Mouse (Mus musculus): ENCODE data around the gene Cct8.

The Cct8 gene

DNA sequence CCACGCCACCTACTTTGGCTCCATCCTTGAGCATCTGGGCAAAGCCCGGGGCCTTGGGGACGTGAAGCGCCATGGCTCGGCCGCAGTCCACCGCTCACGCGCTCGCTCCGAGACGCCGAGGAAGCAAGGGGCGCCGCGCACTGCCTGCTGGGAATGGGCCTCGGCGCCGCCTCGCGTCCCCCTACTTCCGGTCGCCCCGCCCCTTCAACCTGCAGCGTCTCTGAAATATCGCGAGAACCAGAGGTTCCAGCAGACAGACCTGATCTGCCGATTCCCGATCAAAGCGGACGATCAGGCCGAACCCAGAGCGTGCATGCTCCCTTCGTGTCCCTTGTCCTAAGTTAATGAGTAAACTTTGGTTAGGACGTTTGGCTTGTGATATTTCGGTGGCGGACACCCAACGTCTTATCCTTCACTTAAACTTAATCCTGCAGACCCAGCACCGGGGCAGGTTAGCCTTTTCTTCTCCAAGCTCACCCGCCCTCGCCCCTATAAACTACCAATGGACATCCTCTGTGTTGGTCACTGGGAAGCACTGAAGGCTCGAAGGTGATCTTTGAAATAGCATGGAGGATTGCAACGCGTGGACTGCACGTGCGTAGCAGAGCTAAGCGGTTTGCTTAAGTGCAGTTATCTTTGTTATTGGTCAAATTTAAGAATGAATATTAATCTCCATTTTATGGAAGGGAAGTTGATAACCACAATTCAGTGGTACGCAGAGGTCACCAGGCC is at the start of gene Cct8:
TSS of gene Cct8 (minus strand) at position 158 of the 732 bp plus-strand sequence.
- ChIA-PET POLR2A (interaction anchor here in 3 of 4 experiments (0.5 to 4.2 kb wide), 25 partner anchors 9 to 255 kb away, joined by 3 to 16 read pairs (median 4); partner anchors contain the start of genes Rwdd2b (in 2 of the 3), Bach1 (in 1 of the 3) and Usp16 (in 1 of the 3)), CTCF (interaction anchor here in 1 of 4 experiments (0.6 kb wide), 1 partner anchor 39 kb away, joined by 8 read pairs; no protein-coding TSS in a partner anchor)

DNA sequence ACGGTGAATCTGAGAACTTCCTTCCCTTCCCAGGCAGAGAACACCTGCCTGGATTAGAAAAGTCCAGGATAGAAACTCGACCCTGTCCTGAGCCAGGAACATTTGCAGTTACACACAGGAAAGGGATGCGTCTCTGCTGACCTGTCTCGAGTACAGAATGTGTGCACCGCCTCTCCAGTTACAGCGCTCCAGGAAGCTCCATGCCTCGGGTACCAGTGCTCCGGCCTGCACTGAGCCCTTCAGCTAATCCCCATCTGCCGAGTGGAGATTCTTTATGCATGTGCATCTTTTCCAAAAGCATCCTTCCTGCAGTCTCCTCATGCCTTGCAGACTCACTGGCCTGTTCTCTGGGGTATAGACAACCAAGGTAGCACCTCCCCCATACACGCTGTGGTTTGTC is 33.1 kb upstream of the Cct8 start:
- ChIA-PET CTCF (no interaction called here), POLR2A (interaction anchor here in 1 of 4 experiments (0.7 kb wide), 1 partner anchor 170 kb away, joined by 3 read pairs; the partner anchor contains the start of gene Bach1)

DNA sequence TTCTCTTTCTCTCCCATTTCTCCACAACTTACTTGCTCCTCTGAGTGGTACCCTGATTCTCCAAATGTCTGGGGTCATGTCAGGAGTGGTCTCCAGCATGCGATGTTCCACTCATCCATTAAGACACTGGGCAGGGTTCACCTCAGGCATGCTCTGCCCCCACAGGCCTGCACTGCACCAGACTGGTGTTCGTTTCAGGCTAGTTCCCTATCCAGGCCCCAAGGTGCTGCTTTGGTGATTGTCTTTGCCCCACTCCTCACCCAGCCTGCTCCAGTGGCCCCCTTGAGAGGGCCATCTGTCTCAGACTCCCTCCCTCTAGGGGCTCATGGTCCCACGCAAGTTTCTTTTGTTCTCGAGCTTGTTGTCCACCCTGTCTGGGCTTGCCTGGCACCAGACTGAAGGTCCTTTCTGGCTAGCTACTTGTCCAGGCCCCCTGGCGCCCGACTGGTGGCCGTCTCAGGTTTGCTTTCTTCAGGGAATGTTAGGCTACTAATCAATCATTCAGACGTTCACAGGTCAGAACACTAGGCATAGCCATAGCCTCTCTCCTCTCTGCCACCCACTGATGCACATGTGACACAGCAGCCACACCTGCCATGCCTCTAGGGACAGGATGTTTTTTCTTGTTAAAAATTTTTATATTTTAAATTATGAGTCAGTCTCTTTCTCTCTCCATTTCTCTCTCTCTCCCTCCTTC is 32.0 kb upstream of the Cct8 start:
- ChIA-PET POLR2A (interaction anchor here in 1 of 4 experiments (0.5 kb wide), 1 partner anchor 146 kb away, joined by 5 read pairs; no protein-coding TSS in a partner anchor), CTCF (no interaction called here)

DNA sequence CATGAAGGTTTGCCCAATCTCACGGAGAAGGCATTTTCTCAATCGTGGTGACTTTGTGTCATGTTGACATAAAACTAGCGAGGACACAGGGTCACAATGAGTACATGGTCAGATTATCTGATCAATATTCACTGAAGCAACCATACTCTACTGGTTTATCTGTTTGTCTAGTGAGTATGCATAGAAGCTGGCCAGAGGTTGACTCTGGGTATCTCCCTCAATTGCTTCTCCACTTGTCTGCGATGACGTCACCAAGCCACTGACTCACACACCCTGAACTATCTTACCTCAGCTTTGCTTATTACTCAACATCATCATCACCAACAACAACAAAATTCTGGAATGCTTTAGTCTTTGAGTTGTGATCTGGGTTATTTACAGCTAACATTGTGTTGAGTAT is 28.6 kb upstream of the Cct8 start:
- ChIA-PET CTCF (no interaction called here), POLR2A (no interaction called here)

DNA sequence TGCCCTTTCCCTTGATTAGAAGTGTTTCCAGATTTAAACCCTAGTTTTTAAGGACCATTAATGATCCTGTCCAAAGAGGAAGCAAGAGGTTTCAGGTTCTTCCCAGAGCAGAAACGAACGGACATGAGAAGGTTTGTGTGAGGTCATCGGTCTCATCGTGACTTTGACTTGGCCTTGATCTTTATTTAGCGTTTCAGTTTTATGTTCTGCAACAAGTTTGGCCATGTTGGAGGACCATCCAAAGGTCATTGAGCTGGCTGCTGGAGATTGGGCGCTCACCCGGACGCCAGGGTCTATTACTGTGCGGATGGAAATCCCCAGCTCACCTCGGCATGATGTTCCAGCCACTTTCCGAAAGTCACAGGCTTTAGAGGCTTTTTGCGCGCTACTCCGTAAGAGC is 16.7 kb upstream of the Cct8 start:
- ChIA-PET CTCF (interaction anchor here in 1 of 4 experiments (0.7 kb wide), 1 partner anchor 222 kb away, joined by 4 read pairs; no protein-coding TSS in a partner anchor), POLR2A (interaction anchor here in 2 of 4 experiments (1.1 to 1.5 kb wide), 2 partner anchors 16 to 241 kb away, joined by 3 to 4 read pairs; partner anchors contain the start of gene Cct8 (in 1 of the 2))

DNA sequence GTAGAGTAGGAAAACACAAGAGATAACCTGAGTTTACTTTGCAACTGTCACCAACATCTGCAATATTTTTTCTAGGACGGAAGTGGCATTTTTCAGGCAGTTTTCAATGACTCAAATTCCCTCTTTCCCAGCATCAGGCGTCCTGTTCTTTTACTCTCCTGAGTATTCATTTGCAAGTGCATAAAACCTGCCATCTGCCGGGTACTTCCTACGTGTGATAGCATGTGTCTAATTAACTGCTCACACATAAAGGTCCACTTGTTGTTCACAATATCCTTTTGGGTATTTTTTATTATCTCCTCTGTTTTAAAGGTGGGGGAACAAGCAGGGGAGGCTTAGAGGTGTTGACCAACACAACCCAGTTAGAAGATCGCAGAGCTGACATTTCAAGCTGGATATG is 16.0 kb upstream of the Cct8 start:
- ChIA-PET CTCF (no interaction called here), POLR2A (interaction anchor here in 1 of 4 experiments (1.5 kb wide), 1 partner anchor 16 kb away, joined by 4 read pairs; the partner anchor contains the start of gene Cct8)

DNA sequence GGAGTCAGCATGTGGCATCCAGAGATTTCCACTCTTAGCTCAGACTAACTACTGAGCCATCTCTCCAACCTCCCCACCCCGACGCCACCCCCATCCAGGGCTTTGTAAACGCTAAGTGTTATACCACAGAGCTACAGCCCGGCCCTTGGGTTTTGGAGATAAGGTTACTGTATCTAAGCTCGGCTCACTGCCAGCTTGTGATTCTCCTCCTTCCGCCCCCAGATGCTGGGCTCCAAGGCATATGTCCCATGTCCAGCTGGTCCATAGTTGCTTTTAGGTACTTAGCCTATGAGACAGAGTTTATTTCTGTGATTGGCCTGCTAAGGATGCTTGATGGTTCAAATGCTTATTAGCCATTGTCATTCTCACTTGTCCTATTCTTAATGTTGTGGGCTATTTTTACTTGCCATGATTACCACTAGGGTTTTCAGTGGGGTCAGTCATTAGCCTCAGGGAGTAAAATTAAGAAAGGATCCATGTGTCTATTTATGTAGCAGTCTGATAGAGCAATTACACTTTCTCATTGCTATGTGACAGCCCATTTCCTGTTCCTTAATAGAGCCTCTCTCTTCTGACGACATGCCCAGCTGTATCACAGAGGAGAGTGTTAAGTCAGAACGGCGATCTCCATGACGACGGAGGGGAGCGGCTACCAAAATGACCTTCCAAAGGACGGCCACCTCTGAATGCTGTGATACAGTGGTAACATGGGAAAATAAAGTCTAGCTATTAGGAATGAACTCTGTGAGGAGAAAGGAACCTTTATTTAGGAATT is 5.8 kb upstream of the Cct8 start:
- ChIA-PET CTCF (interaction anchor here in 3 of 4 experiments (0.5 to 2.0 kb wide), 6 partner anchors 18 to 111 kb away, joined by 3 to 8 read pairs (median 4); no protein-coding TSS in a partner anchor), POLR2A (interaction anchor here in 2 of 4 experiments (0.5 to 1.8 kb wide), 10 partner anchors 11 to 198 kb away, joined by 3 to 6 read pairs (median 4); partner anchors contain the start of gene Rwdd2b (in 1 of the 2))

DNA sequence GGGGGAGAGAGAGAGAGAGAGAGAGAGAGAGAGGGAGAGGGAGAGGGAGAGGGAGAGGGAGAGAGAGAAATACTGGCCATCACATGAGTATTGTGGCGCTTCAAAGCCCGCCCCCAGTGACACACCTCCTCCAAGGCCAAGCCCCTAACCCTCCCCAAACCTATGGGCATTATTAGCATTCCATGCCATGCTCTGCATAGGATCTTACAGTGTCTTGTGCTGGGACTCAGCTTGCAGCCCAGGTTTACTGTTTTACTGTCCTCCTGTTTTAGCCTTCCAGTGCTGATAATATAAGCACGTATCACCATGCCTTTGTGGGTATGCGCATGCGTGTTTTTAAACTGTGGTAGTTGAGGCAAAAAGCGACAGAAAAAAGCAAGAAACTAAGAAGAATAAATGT is 3.9 kb upstream of the Cct8 start:
- ChIA-PET POLR2A (interaction anchor here in 3 of 4 experiments (0.6 to 1.0 kb wide), 5 partner anchors 36 to 316 kb away, joined by 3 to 4 read pairs (median 4); partner anchors contain the start of gene Bach1 (in 1 of the 3)), CTCF (interaction anchor here in 1 of 4 experiments (0.6 kb wide), 1 partner anchor 81 kb away, joined by 4 read pairs; no protein-coding TSS in a partner anchor)

DNA sequence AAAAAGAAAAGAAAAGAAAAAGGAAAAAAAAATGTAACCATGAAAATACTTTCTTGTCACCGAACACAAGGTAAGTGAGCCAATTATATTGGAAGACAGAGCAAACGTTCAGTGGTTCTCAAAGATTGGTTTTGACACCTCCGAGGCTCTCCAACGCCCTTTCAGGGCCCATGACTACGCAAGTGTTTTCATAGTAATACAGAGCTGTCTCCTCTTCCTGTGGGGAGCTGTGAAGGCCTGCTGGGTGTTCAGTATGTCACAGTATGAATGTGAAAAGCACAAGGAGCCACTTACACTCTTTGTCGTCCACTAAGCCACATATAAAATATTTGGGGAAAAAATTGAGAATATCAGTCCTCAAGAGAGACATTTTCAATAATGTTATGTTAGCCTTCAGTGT is 1.5 kb upstream of the Cct8 start:
- ChIA-PET CTCF (no interaction called here), POLR2A (interaction anchor here in 2 of 4 experiments (1.3 to 4.2 kb wide), 3 partner anchors 42 to 202 kb away, joined by 4 to 16 read pairs (median 16); partner anchors contain the start of genes Bach1 (in 1 of the 2), Rwdd2b (in 1 of the 2) and Usp16 (in 1 of the 2))

DNA sequence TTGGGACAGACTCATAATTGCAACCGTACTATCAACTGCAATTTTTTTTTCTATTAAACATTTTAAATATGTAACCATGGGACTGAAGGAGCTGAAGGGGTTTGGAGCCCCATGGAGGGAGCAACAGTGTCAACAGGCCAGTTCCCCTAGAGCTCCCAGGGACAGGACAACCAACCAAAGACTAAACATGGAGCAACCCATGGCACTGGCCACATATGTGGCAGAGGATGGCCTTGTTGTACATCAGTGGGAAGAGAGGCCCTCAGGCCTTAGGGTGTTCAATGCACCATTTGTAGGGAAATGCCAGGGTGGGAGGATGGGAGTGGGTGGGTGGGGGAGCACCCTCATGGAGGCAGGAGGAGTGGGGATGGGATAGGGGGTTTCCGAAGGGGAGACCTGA is 1.1 kb upstream of the Cct8 start:
- ChIA-PET CTCF (no interaction called here), POLR2A (interaction anchor here in 3 of 4 experiments (0.5 to 4.2 kb wide), 10 partner anchors 12 to 242 kb away, joined by 3 to 16 read pairs (median 4); partner anchors contain the start of genes Rwdd2b (in 2 of the 3), Bach1 (in 1 of the 3) and Usp16 (in 1 of the 3))

DNA sequence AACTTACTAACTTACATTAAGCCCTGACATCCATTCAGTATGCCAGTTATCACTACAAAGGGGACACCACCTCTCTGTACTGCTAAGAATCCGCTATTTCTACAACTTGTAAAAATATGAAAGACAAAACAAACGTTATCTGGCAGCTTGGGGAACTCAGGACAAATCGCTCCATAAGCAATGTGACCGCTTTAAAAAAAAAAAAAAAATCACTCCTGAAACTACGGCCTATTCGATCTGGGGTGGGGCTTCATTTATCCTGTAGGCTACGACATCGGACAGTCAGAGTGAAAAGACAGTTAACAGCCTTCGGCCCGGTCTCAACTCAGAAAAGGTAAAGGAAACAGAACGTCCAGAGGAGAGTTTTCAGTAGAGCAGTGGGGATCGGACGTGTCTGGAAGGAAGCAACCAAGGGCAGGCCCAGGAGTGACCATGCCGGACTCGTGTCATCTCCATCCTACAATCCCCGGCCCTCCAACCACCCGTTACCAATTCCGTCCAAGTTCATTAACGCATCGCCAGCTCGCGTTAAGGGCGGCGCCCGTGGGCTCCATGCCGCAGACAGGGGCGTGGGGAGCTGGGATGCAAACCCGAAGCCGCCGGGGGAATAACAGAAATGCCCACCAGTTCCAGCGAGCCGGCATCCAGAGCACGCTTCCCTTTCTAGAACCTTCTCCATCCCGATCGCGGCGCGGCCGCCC is 568 bp downstream of the Cct8 start:
- CTCF ChIA-PET: no interaction called here
- POLR2A ChIA-PET: interaction anchor here in 3 of 4 experiments (0.6 to 4.2 kb wide), 28 partner anchors 8 to 243 kb away, joined by 3 to 23 read pairs (median 5); partner anchors contain the start of genes Rwdd2b (in 2 of the 3), Bach1 (in 1 of the 3) and Usp16 (in 1 of the 3)

DNA sequence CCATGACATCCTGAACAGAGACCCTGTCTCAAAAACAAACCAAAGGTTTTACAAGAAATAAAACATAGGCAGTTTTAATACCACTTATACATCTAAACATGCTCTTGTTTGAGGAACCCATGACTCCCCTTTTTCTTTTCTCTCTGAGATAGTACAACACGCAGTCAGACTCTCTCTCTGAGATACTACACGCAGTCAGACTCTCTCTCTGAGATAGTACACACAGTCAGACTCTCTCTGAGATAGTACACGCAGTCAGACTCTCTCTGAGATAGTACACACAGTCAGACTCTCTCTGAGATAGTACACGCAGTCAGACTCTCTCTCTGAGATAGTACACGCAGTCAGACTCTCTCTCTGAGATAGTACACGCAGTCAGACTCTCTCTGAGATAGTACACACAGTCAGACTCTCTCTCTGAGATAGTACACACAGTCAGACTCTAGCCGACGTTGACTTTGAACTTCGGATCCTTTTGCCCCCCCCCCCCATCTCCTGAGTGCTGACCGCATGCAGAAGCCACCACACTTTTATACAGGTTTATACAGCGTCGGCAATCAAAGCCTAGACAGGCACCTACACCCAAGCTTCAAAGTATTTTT is 3.4 kb downstream of the Cct8 start:
- POLR2A ChIA-PET: interaction anchor here in 3 of 4 experiments (0.6 to 3.6 kb wide), 9 partner anchors 8 to 206 kb away, joined by 3 to 23 read pairs (median 5); partner anchors contain the start of gene Bach1 (in 1 of the 3)
- CTCF ChIA-PET: interaction anchor here in 1 of 4 experiments (0.6 kb wide), 1 partner anchor 61 kb away, joined by 4 read pairs; no protein-coding TSS in a partner anchor

DNA sequence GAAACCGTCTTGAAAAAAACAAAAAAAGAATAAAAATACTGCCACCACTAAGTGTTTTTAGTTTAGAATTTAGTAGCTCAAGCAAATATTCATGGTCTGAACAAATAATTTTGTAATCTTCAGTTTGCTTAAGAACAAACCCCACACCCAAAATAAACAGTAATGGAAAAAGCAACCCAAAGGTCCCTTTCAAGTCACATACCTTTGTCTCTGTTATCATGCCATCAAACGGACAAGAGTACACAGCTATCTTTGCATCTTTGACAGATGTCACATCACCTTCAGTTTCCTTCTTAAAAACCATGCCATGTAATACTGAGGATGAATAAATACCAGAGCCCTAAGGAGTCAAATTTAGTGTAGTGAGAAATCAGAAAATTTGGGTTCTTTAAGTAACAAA is 7.1 kb downstream of the Cct8 start:
- POLR2A ChIA-PET: interaction anchor here (0.6 to 3.4 kb wide), 14 partner anchors 8 to 215 kb away, joined by 3 to 22 read pairs (median 4); partner anchors contain the start of gene Rwdd2b (in 2 of the 4)
- CTCF ChIA-PET: no interaction called here

DNA sequence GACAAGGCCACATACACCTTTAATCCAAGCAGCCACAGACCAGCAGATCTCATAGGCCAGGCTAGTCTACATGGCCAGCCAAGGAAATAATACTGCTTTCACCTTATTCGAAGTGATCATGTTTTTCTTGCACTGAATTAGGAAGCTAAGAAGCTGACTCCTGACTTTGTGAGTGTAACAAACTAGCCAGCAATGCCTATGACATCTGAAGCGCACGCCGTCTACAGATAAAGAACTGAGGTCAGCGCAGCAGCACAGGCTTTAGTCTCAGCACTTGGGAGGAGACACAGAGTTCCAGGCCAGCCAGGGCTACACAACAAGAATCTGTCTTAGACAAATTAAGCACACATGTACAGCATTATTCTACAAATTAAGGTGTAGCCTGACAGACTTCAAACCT is 8.9 kb downstream of the Cct8 start:
- CTCF ChIA-PET: interaction anchor here in 1 of 4 experiments (1.2 kb wide), 1 partner anchor 81 kb away, joined by 4 read pairs; no protein-coding TSS in a partner anchor

DNA sequence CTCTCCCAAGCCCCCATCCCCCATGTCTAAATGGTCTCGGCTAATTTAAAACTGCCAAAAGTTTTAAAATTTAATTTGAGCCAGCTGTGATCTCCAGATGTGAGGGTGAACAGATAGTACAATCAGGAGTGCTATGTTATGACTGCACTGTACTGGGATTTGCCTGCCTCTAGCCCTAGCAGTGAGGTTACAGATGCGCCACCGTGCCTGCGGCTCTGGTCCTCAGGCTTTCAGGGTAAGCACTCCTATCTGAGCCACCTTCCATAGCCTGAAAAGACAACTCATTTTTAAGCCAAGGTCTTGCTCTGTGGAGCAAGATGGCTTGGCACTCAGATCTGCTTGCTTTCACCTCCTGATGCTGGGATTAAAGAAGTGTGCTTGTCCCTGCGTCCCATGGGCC is 11.3 kb downstream of the Cct8 start:
- ChIA-PET CTCF (no interaction called here), POLR2A (interaction anchor here in 2 of 4 experiments (0.5 to 3.7 kb wide), 6 partner anchors 9 to 214 kb away, joined by 3 to 15 read pairs (median 4); partner anchors contain the start of genes Bach1 (in 1 of the 2) and Cct8 (in 1 of the 2))

More for the DNA sequence above, 8.9 kb downstream of the Cct8 start:
- POLR2A ChIA-PET: interaction anchor here in 2 of 4 experiments (0.7 to 3.4 kb wide), 9 partner anchors 8 to 220 kb away, joined by 3 to 22 read pairs (median 4); partner anchors contain the start of gene Rwdd2b (in 1 of the 2)

DNA sequence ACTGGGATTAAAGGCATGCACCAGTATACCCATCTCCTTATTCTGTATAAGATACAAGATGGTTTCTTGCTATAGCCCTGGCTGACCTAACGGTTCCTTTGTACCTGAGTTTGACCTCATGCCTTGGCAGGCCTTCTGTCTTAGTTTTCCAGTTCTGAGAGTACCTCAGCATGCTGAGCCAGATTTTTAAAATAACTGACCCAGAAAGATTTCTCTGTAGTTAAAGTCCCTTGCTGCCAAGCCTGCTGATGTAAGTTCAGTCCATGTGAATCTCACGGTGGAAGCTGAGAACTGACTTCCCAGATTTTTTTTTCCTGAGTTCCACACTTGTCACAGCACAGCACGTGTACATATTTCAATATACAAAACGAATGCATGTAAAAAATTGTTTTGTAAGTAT is 25.1 kb downstream of the Cct8 start:
- CTCF ChIA-PET: no interaction called here
- POLR2A ChIA-PET: interaction anchor here in 1 of 4 experiments (1.4 to 1.7 kb wide), 2 partner anchors 17 to 30 kb away, joined by 4 to 5 read pairs; partner anchors contain the start of gene Rwdd2b

DNA sequence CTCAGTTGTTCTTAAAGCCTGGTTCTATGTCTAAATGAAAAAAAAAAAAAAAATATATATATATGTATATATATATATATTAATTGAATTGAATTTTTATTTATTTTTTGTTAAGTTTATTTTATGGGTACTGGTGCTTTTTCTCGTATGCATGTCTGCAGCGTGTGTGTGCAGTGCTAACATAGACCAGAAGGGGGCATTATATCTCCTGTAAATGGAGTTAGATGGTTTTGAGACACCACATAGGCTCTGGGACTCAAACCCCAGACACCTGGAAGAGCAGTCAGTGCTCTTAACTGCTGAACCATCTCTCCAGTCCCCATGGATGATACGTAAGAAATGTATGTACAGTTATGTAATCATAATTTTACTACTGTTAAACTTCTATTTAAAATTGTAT is 36.9 kb downstream of the Cct8 start:
- CTCF ChIA-PET: interaction anchor here in 1 of 4 experiments (0.7 kb wide), 1 partner anchor 452 kb away, joined by 3 read pairs; no protein-coding TSS in a partner anchor

More for the DNA sequence above, 36.9 kb downstream of the Cct8 start:
- POLR2A ChIA-PET: interaction anchor here in 1 of 4 experiments (0.6 kb wide), 1 partner anchor 241 kb away, joined by 3 read pairs; no protein-coding TSS in a partner anchor
